Mouse (Mus musculus): ENCODE measurements at regions not wholly inside any gene's neighbourhood (a gene's known extent, or its start where the extent isn't known, plus 50 kb on each side); places are given as distances from the start of the nearest gene placed in this dataset.

DNA sequence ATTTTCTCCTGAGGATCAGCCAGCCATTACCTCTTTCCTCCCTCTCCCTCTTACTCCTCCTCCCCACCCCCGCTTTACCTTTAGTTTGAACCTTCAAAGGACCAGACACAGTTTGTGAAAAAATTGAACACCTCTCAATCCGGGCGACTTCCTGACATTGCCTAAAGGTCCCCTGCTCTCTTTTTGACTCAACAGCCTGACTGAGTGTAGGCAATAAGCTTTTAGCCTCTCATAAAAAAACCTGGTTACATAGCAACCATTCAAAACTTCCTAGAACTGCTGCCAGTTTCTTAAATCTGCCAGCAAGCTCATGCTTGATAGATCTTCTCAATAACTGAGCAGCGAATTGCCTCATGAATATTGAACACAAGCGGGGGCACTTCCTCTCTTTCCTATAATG, 71.7 kb downstream of the Zfp945 start:
- no peak overlapping the region for H3K4me3 ChIP-seq (ENCODE audit: inconsistent target)
- WGBS (ENCODE audit: missing documents): 94% methylated on average over 5 of the region's 5 CpGs
- H3K79me2 ChIP-seq (ENCODE audit: inconsistent target): no peaks in the 10 kb centered on the region
- H3K36me3 ChIP-seq (ENCODE audit: inconsistent target): no peaks in the 10 kb centered on the region
- H3K27ac ChIP-seq: no peak overlapping the region

DNA sequence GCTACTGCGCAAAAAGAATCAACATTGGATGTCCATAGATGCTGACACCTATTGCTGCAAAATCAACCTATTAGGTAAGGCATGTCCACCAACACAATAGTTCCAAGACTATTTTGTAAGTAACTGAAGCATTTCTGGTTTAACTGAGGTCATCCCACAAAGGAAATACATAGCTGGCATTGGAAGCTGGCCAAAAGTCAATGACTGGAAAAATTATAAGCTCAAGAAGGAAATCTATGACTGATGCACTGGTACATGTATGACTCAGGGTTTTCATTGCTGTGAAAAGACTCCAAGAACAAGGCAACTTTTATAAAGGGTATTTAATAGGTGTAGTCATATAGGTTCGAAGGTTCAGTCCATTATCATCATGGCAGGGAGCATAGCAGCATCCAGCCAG, 82.5 kb downstream of the Zfp945 start:
- H3K36me3 ChIP-seq (ENCODE audit: inconsistent target): no peaks in the 10 kb centered on the region
- no peak overlapping the region for H3K4me3 ChIP-seq (ENCODE audit: inconsistent target)
- no peaks in the 10 kb centered on the region for H3K79me2 ChIP-seq (ENCODE audit: inconsistent target)
- H3K27ac ChIP-seq: no peak overlapping the region
- 79% methylated on average over 2 of the region's 2 CpGs for WGBS (ENCODE audit: missing documents)

DNA sequence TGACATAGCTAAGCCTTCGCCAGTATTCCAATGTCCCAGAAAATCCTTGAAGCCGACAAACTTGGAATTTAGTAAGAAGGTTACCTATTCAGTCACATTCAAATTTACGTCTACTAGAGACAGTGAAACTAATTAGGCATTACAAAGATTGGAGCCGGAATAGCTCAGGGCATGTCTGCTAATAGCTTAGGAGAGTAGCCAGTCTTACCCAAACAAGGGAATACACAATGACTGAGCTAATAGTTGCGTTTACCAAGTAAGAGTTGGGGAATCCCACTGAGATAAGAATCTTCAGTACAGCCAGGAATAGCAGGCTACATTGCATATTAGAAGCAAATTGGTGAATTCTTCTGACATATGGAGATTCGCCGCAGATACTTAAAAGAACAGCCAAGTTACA, 121.2 kb downstream of the Zfp945 start:
- 79% methylated on average over 7 of the region's 7 CpGs for WGBS (ENCODE audit: missing documents)
- no peak overlapping the region for H3K4me3 ChIP-seq (ENCODE audit: inconsistent target)
- H3K79me2 ChIP-seq (ENCODE audit: inconsistent target): no peaks in the 10 kb centered on the region
- H3K36me3 ChIP-seq (ENCODE audit: inconsistent target): no peaks in the 10 kb centered on the region
- H3K27ac ChIP-seq: no peak overlapping the region

- Histone ChIP-seq H3K79me2 (ENCODE audit: inconsistent target) (no peaks in the 10 kb centered on the region), H3K27ac (no peak overlapping the region), H3K4me3 (ENCODE audit: inconsistent target) (peak overlapping the region; percentile 74), H3K36me3 (ENCODE audit: inconsistent target) (no peaks in the 10 kb centered on the region)
- WGBS (ENCODE audit: missing documents): 1% methylated on average over 24 of the region's 25 CpGs
Observed at GRCm38 (mm10) chr17:22739581-22740178, 127.3 kb downstream of the Zfp945 start.

GRCm38 (mm10) chr17:22739173-22739572, 127.8 kb downstream of the Zfp945 start:
- Histone ChIP-seq H3K27ac (no peak overlapping the region), H3K4me3 (ENCODE audit: inconsistent target) (peak overlapping the region; percentile 74), H3K36me3 (ENCODE audit: inconsistent target) (no peaks in the 10 kb centered on the region), H3K79me2 (ENCODE audit: inconsistent target) (no peaks in the 10 kb centered on the region)
- 3% methylated on average over 12 of the region's 12 CpGs for WGBS (ENCODE audit: missing documents)

DNA sequence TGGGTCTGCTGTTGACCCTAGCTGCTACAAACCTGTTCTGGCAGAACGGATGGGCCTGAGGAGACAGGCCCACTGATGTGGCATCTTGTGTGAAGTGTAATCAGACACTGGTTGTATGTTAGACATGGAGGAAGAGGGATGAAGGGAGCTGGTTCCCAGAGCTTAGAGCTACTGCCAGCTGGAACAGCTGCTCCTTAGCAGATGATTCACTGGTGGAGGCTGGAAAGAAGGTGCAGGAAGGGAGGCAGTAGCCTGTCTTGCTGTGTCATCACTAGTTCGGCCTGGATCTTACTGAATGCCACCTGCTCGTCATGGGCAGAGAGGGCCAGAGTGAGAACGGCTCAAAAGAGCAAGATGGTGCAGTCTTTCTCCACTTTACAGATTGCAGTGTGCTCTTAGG, 130.6 kb downstream of the Zfp945 start:
- WGBS (ENCODE audit: missing documents): 96% methylated on average over 4 of the region's 4 CpGs

More for the DNA sequence above, 130.6 kb downstream of the Zfp945 start:
- H3K36me3 ChIP-seq (ENCODE audit: inconsistent target): no peaks in the 10 kb centered on the region
- H3K4me3 ChIP-seq (ENCODE audit: inconsistent target): no peak overlapping the region
- no peak overlapping the region for H3K27ac ChIP-seq
- no peaks in the 10 kb centered on the region for H3K79me2 ChIP-seq (ENCODE audit: inconsistent target)

Measured in macrophage (primary cell).